Mouse (Mus musculus): Measurements from ENCODE around the gene Med13l.

DNA sequence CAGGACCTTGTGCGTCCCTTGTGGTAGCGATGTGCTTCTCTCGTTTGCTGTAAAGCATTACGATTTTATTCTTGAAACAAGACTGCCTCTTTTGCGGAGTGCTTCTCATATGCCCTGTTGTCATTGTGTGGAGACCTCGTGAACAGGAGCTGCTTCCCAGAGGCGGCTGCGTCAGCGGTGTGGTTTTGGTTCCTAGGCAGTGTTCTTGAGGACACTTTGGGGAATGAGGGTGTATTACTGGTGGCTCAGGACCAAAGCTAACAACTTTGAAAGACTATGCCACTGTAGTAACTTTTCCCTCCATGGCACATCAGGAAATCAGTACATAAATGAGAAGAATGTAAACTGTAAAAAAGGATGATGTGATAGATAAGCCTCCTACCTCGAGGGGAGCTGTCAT is 157.0 kb downstream of the Med13l start:
- TF ChIP-seq CTCF (IDR thresholded peaks at IDR 0.05; ENCODE audit: extremely low read depth, insufficient read depth, insufficient read length, insufficient replicate concordance) = no peak
- TF ChIP-seq POLR2A (IDR thresholded peaks at IDR 0.05; ENCODE audit: low read depth, low read length) = no peak

Measured in spleen, adult 2 months (tissue).